ENCODE assay signal across 22 mouse cellular contexts in the genomic region with DNA sequence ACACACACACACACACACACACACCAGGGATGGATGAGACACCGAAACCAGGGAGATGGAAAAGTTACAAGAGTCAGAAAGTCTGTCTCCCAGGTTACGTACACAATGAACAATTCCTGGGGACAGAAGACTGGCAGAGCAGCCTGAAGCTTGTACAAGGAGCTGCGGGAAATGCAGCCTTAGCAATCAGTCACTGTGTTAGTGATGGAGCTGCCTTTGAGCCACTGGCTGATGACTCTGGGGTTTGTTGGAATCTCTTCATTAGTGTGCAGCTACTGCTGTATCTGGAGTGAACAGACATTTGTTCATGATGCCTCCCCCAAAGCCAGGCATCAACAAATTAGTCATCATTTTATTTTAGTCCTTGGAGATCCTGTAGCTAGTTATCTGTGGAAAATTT.
DNase-seq lines count a peak whose midpoint lies in the region; ATAC-seq and TF ChIP-seq lines count a peak whose summit lies in the region.
"Had no signal": no experiment of that assay in that cellular context is flagged by ENCODE, and none has a peak within 500 bp of the region (broad histone marks: within the 10 kb centered on the region; RNA-seq: fewer than 3 reads in every experiment).

No protein-coding gene starts in this region.

- TF ChIP-seq CTCF in hindbrain, postnatal 0 days (IDR thresholded peaks at IDR 0.05; ENCODE audit: low read depth): no peak

- H3K36me3 ChIP-seq in hindbrain, postnatal 0 days (ENCODE audit: insufficient read depth, low read length): no peaks in the 10 kb centered on the region
- H3K36me3 ChIP-seq in hindbrain, embryonic 10.5 days: no peaks in the 10 kb centered on the region
- H3K36me3 ChIP-seq: embryonic facial prominence, embryonic 12.5 days; heart, embryonic 12.5 days; limb, embryonic 10.5 days had no signal

- no peak overlapping the region for H3K9ac ChIP-seq in hindbrain, postnatal 0 days (replicated peaks; ENCODE audit: low read length)
- H3K9ac ChIP-seq: embryonic facial prominence, embryonic 12.5 days; heart, embryonic 12.5 days; liver, postnatal 0 days had no signal

- peak; percentile 49 for DNase-seq in hindbrain, postnatal 0 days (ENCODE audit: low spot score)
- DNase-seq in hindbrain, embryonic 10.5 days (ENCODE audit: low spot score): no peak
- DNase-seq in right cerebral cortex, adult 18-20 months: peak; percentile 20
- DNase-seq in right cerebral cortex, postnatal 4 days: no peak
- DNase-seq in layer of hippocampus, adult 18-20 months (ENCODE audit: low spot score in 2 of 2): peak; percentile 24 to 70
- peak; percentile 13 to 34 for DNase-seq in layer of hippocampus, postnatal 36 days
- DNase-seq in thymus, postnatal 4 days: no peak
- DNase-seq: cerebellum, adult 8-10 months; heart, adult 11 months; heart, postnatal 14 days; kidney, adult 2 months; kidney, postnatal 14 days; liver, postnatal 0 days; retina, postnatal 1 day; spleen, adult 18-20 months; thymus, adult 18-20 months had no signal

- H3K27ac ChIP-seq in hindbrain, postnatal 0 days: no peak overlapping the region
- no peak overlapping the region for H3K27ac ChIP-seq in hindbrain, embryonic 10.5 days
- H3K27ac ChIP-seq: embryonic facial prominence, embryonic 12.5 days; limb, embryonic 10.5 days had no signal

- no peaks in the 10 kb centered on the region for H3K27me3 ChIP-seq in hindbrain, postnatal 0 days (ENCODE audit: insufficient read depth, low read length)
- no peaks in the 10 kb centered on the region for H3K27me3 ChIP-seq in hindbrain, embryonic 10.5 days (ENCODE audit: insufficient read depth, poor library complexity, severe bottlenecking)
- H3K27me3 ChIP-seq: embryonic facial prominence, embryonic 12.5 days; heart, embryonic 12.5 days; megakaryocyte, embryonic 14.5 days had no signal

- WGBS in hindbrain, postnatal 0 days: 34% methylated on average over 3 of the region's 3 CpGs
- WGBS in hindbrain, embryonic 10.5 days: 71% methylated on average over 3 of the region's 3 CpGs

- H3K9me3 ChIP-seq in hindbrain, postnatal 0 days (ENCODE audit: low read length): no peaks in the 10 kb centered on the region
- no peaks in the 10 kb centered on the region for H3K9me3 ChIP-seq in hindbrain, embryonic 10.5 days
- H3K9me3 ChIP-seq: embryonic facial prominence, embryonic 12.5 days; heart, embryonic 12.5 days; limb, embryonic 10.5 days; megakaryocyte, embryonic 14.5 days had no signal

- ATAC-seq in hindbrain, postnatal 0 days: peak; percentile 79
- no peak for ATAC-seq in granulocyte monocyte progenitor cell, adult 5-6 weeks (replicated peaks; ENCODE audit: poor library complexity, severe bottlenecking)
- ATAC-seq: forebrain, embryonic 14.5 days; liver, postnatal 0 days had no signal

- H3K4me1 ChIP-seq in hindbrain, postnatal 0 days (ENCODE audit: insufficient read depth, low read length): no peaks in the 10 kb centered on the region
- no peaks in the 10 kb centered on the region for H3K4me1 ChIP-seq in hindbrain, embryonic 10.5 days (replicated peaks)
- H3K4me1 ChIP-seq: embryonic facial prominence, embryonic 12.5 days; heart, embryonic 12.5 days; limb, embryonic 10.5 days; megakaryocyte, embryonic 14.5 days had no signal

- H3K4me3 ChIP-seq in hindbrain, postnatal 0 days (ENCODE audit: low read length): no peak overlapping the region
- no peak overlapping the region for H3K4me3 ChIP-seq in hindbrain, embryonic 10.5 days
- H3K4me3 ChIP-seq: embryonic facial prominence, embryonic 12.5 days; heart, embryonic 12.5 days; limb, embryonic 10.5 days; megakaryocyte, embryonic 14.5 days had no signal

- H3K4me2 ChIP-seq in hindbrain, postnatal 0 days (ENCODE audit: low read depth, low read length): no peak overlapping the region
- H3K4me2 ChIP-seq: embryonic facial prominence, embryonic 12.5 days; heart, embryonic 12.5 days had no signal

Comparison
In these comparisons a context has a peak if more than half of its experiments do, and no peak if none do; other contexts are left out.
1. DNase-seq: peak in hindbrain, postnatal 0 days (single experiment), right cerebral cortex, adult 18-20 months (single experiment), layer of hippocampus, adult 18-20 months (2 of 2) and layer of hippocampus, postnatal 36 days (2 of 2); none in hindbrain, embryonic 10.5 days (single experiment), right cerebral cortex, postnatal 4 days (single experiment) and thymus, postnatal 4 days (single experiment).